Mouse (Mus musculus) thymus, adult 18-20 months (tissue): ENCODE results near the gene Ubiad1.

Experiments
- DNase-seq, 2 experiments: peaks; one replicate each; pipeline ENCODE4 v3.0.0; 2022; ENCODE audit warnings: mixed read lengths in 2 of 2

The Ubiad1 gene

DNA sequence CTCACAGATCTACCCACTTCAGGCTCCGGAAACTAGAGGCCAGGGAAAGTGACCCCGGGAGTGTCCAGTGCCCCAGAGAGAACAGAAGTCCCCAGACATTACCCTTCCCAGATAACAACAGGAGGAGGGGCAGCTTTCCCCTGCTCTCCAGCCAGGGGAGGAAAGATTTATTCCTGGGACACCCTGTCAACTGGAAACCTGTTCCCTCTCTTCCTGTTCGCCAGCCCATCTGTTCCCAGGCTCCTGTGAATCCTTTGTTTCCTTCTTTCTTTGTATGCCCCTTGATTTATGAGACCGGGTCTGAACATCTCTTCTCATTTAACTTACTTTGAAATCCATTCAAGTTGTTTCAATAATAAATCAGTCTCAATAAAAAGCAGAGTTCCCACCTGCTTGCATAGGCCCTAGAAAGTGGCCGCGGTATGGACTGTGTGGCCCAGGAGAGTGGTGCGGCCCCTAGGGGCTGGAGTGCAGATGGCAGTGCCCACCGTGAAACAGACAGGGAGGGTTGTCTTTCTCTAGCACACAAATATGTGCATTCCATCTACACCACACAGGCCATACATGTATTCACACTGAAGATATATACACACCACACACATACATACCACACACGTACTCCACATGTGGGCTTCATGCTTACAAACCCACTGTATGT, 45.0 kb downstream of the Ubiad1 start:
- DNase-seq = no peak

DNA sequence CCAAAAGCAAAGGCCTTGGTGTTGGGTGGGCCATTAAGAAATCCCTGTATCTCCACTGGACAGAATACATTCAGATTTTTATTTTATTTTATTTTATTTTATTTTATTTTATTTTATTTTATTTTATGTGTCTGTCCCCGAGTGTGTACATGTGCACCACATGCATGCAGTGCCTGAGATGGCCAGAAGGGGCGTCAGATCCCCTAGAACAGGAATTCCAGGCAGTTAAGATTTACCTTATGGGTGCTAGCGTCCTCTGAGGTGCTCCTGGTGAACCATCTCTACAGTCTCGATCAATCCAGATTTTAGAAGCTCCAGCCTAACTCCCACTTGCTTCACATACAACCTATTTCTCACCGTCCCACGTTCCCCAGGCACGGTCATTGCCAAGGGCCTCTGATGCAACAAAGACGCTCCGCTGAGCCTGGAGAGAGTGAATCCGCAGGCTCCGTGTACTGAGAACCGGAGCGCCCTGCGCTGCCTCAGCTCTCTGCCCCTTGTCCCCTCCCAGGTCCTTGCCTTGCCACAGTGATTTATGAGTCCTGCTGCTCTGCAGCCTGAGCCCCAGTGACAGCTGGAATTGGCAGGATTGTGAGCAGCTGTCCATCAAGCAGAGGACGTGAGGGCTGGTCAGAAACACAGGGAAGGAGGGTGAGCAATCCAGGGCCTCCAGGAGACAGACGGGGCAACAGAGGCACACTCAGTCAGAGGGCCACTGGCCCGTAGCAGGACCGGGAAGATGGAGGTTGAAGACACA, 46.9 kb downstream of the Ubiad1 start:
- DNase-seq = no peak

DNA sequence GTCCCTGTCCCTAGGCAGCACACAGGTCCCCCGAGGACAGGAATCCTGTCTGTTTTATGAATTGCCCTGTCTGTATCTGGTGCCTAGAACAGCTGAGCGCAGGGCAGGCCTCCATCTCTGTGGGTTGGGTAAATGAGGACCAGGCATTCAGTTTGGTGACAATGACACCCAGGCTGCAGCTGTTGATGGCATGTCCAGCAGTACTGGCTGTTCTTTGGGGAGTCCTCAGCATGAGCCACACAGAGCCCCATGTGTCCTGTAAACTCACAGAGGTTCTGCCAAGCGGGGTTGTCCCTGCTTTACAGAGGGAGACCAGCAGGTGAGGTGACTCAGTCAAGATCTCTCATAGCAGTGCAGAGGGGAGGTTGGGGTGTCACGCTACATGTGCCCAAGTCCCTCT, 47.5 kb downstream of the Ubiad1 start:
- DNase-seq = no peak

DNA sequence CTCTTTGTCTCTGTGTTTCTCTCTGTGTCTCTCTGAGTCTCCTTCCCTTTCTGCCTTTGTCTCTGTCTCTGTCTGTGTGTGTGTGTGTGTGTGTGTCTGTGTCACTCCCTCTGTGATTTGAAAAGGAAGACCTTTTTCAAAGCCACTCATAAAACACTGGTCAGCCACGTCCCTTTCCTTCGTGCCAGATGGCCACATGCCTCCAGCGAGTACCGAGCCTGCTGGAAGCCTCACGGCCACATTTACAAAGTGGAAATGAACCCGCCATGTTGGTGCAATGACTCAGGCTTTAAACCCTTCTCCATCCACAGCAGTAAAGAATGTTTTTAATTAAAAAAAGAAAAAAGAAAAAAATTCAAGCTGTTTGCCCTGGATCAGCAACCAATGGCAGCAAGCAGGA, 48.7 kb downstream of the Ubiad1 start:
- DNase-seq = no peak

DNA sequence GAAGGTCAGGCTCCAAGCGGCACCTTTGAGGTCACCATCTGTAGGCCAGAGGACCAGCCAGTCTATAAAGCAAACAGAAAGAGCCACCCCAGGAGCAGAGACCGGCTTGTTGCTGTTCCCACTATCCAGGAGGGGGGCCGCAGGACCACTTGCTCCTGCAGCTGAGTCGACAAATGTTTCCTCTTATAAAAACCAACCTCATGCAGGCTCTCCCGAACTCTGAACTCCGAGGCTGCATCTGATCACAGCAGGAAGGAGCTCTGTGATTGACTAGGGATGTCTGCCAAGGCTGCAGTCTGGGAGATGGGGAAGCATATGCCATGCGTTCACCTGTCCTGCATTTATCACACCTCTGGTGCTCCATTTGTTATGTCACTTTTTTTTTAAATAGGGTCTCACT, 49.4 kb downstream of the Ubiad1 start:
- DNase-seq = no peak

DNA sequence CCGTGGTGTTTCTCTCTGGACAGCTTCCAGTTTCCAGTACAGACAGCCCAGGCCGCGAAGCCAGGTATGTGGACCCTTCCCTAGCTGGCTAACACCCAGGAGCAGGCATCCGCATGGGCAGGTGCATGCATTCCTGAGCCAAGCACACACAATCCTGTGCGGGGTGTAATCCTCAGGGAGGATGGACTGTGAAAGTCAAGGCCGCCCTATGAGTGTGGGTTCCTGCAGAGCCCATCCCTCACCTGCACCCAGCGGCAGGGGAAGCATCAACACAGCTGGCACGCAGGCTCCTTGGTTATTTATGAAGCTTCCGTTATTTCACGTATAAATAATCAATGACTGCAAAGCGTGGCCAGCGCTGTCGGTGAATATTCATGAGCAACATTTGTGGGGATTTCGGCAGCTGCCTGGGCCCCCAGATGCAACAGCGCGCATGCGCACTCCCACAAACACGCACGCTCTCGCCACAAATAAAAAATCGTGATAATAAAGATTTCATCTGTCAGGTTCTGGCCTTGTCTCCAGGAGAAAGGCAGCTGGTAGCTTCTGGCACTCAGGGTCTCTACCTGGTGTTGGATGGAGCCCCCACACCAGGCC, 52.8 kb downstream of the Ubiad1 start:
- no peak for DNase-seq

DNA sequence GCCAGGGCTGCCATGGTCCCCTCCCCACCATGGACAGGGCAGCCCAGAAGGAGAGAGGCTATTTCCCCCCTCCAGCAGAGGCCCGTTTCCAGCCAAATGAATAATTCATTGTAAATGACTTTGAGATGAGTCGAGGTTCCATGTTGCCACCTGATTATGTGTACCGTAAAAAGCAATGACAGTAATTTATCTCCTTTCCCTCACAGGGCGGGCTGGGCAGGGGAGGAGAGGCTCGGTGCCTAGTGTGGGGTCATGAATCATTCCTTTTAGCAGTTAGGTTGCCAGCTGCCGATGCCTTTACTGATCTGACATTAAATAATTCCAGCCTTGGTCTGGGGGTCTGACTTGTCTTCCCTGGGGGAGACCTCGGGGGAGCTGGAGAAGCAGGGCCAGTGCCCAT, 54.9 kb downstream of the Ubiad1 start:
- no peak for DNase-seq

DNA sequence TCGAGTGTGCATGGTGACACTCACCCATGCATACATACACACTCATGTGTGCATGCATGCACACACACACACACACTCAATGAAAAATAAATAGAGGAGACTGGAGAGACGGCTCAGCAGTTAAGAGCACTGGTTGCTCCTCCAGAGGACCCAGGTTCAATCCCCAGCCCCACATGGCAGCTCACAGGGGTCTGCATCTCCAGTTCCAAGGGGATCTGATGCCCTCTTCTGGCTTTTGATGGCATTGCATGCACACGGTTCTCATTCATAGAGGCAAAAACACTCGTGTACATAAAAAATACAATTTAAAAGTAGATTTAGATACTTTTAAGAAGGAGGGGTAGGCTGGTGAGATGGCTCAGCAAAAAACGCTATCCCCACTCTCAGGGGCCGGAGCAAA, 55.5 kb downstream of the Ubiad1 start:
- no peak for DNase-seq

DNA sequence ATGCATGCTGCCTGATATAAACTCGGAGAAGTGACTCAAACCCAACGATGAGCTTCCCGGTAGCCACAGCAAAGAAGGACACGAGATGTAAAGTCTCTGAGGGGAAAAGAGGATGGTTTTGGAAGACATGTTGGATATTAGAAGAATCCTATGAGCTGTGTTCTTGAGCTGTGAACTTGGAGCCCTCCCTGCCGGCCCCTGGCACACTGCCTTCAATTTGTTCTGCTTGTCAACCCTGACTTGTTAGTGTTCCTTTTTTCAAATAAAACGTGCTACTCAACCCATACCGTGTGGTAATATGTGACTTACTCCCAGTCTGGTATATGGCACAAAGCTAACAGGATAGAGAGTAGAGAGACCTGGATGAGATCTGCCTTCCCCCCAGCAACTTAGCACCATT, 59.3 kb downstream of the Ubiad1 start:
- DNase-seq = no peak
